Mouse (Mus musculus) thymus, postnatal 10 days (tissue): ENCODE results near the gene Slc25a41.
"Not testable (repeated sequence)": the region's sequence is repeated elsewhere in the genome, so short reads cannot be mapped to it uniquely, and the experiment has no call there.

ENCODE experiments used
- DNase-seq, 2 experiments: peaks; one replicate each; pipeline ENCODE4 v3.0.0; 2021; ENCODE audit warnings: low spot score in 2 of 2

Gene Slc25a41

DNA sequence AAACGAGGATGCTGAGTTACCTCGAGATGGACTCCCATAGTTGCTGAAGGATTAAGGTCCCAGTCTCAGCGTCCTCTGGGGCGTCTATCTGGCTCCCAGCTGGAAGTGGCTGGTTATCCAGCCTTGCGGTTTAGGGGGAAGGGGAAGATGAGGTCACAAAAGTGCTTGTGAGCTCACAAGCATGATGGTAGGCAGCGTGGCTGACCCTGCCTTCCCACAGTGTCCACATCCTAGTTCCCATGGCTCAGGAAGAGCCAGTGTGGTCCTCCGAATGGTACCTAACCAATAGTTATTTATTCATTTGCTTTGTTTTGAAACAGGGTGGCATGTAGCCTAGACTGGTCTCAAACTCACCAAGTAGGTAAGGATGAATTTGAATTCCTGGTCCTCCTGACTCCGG lies at the start of gene Slc25a41:
Gene Slc25a41 (minus strand): TSS at position 101 of the 400 bp plus-strand sequence.
- DNase-seq = no peak

DNA sequence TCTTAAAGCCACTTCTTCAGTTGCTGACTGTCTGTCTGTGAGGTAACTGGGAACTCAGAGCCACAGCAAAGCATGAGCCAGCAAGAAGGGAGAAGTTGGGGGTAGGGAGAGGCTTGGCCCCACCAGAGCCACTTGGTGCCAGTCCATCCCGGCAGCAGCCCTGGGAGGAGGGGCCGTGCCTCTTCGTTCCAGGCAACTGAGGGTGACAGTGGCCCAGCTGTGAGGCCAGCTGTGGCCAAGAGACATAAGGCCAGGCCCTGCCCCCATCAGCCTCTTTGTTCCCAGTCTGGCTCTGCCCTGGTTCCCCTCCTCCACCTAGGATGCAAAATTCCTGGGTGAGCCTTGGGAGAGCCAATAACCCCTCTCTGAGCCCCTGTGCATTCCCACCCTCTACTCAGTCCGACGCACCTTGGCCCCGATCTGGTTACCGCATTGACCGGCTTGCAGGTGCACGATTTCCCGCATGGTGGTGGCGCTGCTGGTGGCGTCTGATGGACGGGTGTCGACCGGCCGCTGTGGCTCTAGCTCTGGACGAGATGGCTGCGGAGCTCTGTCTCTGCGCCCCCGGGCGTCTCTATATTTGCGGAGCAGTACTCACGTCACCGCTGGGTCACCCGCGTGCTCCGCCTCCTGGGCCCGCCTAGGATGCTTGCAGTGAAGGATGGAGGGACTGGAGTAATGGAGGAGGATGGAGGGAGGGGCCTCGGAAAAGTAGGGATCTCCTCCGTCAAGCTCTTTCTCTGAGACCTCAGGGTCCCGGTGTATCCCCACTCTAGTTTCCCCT lies 45.8 kb upstream of the Slc25a41 start, which contains the start of gene Tubb4a:
Gene Tubb4a (minus strand): TSS at position 734 of the 784 bp plus-strand sequence.
- DNase-seq = no peak

GRCm38 (mm10) chr17:57085970-57086757 lies 44.7 kb upstream of the Slc25a41 start:
- no peak for DNase-seq

DNA sequence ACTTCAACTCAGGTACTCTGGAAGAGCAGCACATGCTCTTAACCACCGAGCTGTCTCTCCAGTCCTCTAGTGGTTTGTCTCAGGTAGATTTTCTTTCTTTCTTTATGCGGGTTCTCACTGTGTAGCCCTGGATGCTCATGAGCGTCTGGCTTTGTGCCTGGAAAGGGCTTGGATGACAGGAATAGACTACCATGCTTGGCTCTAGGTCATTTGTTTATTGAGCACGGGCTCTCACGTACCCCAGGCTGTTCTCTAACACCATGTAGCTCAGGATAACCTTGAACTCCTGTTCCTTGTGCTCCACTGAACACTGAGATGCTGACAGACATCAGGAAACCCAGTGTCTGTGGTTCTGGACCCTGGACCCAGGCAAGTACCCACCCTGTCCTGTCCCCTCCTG lies 41.0 kb upstream of the Slc25a41 start:
- DNase-seq = no peak

GRCm38 (mm10) chr17:57081234-57081842 lies 39.9 kb upstream of the Slc25a41 start:
- DNase-seq = no peak

DNA sequence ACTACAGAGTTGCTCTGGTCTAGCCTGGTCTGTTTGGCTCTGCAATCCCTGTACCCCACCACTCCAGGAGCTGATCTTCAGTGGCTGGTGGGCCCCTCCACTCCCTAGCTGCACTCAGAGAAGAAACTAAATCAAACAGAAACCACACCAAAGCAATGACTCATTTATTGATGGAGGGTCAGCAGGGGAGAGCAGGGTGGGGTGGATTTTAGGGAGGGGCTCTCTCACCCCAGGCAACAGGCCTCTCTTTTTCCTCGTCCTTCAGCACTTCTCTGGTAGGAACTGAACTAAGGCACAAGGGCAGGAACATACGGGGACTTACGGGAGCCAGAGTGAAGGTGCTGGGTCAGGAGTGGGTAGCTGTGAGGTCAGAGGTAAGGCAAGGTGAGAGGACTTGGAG lies 38.5 kb upstream of the Slc25a41 start:
- DNase-seq = no peak

GRCm38 (mm10) chr17:57078336-57078735 lies 36.9 kb upstream of the Slc25a41 start, which contains the start of gene Dennd1c:
TSS of gene Dennd1c (minus strand) at chr17:57078514.
- peak; percentile 81 to 85 for DNase-seq

- DNase-seq = peak in 1 of 2 experiments; percentile 35
Measured at GRCm38 (mm10) chr17:57076916-57077315, 35.5 kb upstream of the Slc25a41 start.

DNA sequence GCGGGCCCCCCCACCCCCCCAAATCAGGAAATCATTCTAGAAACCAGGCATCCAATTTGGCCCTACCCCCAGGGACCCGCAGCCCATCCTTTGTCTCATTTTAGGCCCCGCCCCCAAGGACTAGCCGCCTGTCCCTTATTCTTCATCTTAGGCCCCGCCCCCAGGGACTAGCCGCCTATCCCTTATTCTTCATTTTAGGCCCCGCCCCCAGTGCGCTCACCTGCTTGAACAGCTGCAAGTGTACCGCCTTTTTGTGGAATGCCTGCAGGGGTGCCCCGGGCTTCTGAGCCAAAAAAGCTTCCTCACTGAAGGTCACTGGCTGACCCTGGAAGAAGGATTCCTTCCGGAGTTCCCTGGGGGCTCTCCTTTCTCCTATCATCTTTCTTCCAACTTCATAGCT lies 29.2 kb upstream of the Slc25a41 start:
- DNase-seq = peak; percentile 25 to 43

GRCm38 (mm10) chr17:57070272-57070671 lies 28.8 kb upstream of the Slc25a41 start:
- DNase-seq = no peak

- no peak for DNase-seq
Measured at GRCm38 (mm10) chr17:57066908-57067307, 25.5 kb upstream of the Slc25a41 start.

- no peak for DNase-seq
Measured at GRCm38 (mm10) chr17:57063031-57063430, 21.6 kb upstream of the Slc25a41 start.

- no peak for DNase-seq
Measured at GRCm38 (mm10) chr17:57062548-57062947, 21.1 kb upstream of the Slc25a41 start.

- DNase-seq = peak; percentile 37 to 42
Measured at GRCm38 (mm10) chr17:57062011-57062521, 20.6 kb upstream of the Slc25a41 start.

- DNase-seq = no peak
Measured at GRCm38 (mm10) chr17:57061069-57061468, 19.6 kb upstream of the Slc25a41 start.

DNA sequence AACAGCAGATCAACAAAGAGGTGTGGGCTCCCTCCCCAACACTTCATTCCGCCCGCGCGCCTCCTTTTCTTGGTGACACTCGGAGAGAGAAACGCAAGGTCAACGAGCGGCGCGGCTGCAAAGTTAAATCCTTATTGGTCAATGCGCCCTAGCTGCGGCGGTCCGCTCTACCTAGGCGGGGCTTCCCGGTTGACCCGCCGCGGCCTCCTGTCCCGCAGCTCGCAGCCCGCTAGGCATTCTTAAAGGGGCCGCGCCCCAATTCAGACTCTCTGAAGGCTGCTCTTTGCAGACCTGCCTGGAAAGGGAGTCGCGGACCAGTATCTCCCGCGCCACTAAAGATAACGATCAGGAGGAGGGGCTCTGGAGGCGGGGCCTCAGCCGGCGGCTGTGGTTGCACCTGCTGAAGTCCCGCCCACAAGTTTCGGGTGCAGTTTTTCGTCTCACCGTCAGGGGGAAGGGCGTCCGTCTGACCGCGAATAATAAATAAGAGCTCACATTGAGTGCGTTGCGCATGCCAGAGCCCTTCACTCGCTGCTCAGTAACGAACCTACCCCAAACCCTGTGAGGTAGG lies 18.9 kb upstream of the Slc25a41 start:
- DNase-seq = peak; percentile 94 to 96

DNA sequence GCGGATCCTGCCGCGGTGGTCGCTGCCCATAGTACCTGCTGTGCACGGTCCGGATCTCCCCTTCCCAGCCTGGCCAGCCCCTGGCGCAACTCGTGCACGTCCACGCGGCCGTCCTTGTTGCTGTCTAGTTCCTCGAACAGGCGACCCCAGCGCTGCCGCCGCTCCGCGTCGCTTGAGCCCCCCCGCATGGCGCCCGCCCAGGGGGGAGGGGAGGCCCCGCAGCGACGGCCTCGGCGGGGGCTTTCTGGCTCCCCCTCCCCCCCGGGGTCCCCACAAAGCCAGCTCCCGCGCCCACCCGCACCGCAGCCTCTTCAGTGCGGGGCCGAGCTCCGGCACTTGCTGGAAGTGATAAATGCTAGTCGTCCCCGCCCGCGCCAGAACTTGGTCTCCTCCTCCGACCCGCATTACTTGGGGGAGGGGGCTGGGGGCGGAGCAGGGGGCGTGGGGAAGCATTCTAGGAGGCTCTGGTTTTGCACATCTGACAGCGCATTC lies 18.1 kb upstream of the Slc25a41 start, which contains the start of gene Slc25a23:
Gene Slc25a23 (minus strand): TSS at position 378 of the 492 bp plus-strand sequence.
- peak; percentile 72 to 73 for DNase-seq

DNA sequence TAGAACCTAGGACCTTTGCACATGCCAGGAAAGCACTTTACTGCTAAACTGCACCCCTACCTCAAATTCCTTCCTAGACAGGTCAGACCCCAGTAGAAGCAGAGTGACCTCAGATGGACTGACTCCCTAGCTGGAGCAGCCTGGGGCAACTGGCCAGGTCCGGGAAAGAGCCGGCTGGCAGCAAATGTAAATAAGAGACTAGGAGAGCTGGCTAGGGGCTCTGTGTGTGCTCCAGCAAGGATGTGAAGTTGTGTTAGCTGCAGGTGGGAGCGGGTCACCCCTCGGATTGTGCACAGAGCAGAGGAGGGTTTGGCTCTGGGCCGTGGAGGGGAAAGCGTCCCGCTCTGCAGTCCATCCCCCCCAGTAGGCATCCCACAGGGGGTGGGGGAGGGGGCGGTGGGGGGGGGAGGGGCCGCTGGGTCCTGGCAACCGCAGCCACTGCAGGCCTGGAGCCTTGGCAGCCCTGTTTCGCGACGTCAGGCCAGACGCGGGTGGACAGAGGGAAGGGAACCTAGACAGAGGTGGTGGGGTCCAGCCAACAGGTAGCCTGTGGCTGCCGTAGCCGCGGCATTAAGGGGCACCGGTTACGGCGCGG lies 17.5 kb upstream of the Slc25a41 start, which contains the start of gene Crb3:
Gene Crb3 (plus strand): TSS at position 215 of the 595 bp plus-strand sequence.
- no peak for DNase-seq

GRCm38 (mm10) chr17:57056246-57056645 lies 14.8 kb upstream of the Slc25a41 start:
- DNase-seq = no peak

DNA sequence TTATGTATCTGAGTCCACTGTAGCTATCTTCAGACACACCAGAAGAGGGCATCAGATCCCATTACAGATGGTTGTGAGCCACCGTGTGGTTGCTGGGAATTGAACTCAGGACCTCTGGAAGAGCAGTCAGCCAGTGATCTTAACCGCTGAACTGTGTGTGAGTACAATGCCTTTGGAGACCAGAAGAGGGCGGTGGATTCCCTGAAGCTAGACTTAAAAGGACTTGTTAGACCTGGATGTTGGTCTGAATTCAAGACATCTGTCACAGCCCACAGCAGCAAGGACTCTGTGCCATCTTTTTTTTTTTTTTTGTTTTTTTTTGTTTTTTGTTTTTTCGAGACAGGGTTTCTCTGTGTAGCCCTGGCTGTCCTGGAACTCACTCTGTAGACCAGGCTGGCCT lies 10.2 kb upstream of the Slc25a41 start:
- not testable (repeated sequence) for DNase-seq

GRCm38 (mm10) chr17:57048816-57049215 lies 7.4 kb upstream of the Slc25a41 start:
- no peak for DNase-seq
